Mouse (Mus musculus): Measurements from ENCODE around the gene Ptger1. TPM values are rescaled to one million over a fixed set of nuclear protein-coding genes. Genes with fewer than 3 reads are reported as not detected.

Gene Ptger1
- polyA plus RNA-seq, 1 experiment from 2014 or later: 0.27 TPM

- Histone ChIP-seq H3K27ac (replicated peaks; ENCODE audit: low read depth, low read length) (peak overlapping the region; percentile 62; the same call in 1 of the 2 replicates), H3K4me1 (ENCODE audit: control insufficient read depth, insufficient read depth, low read length) (peaks cover 22% of the 10 kb centered on the region), H3K9me3 (replicated peaks; ENCODE audit: control insufficient read depth, low read length) (no peaks in the 10 kb centered on the region), H3K4me2 (ENCODE audit: low read depth, low read length) (peak overlapping the region; percentile 25), H3K27me3 (ENCODE audit: control insufficient read depth, insufficient read depth, low read length) (no peaks in the 10 kb centered on the region), H3K36me3 (replicated peaks; ENCODE audit: control insufficient read depth, insufficient read depth, low read depth, low read length) (no peaks in the 10 kb centered on the region; the same call in 1 of the 2 replicates), H3K4me3 (ENCODE audit: low read depth, low read length) (no peak overlapping the region), H3K9ac (replicated peaks; ENCODE audit: low read length) (peak overlapping the region; percentile 5; the same call in 1 of the 2 replicates)
- DNase-seq (ENCODE audit: low spot score) (peak; percentile 69), ATAC-seq (replicated peaks; ENCODE audit: insufficient number of reproducible peaks, low FRiP score, low TSS enrichment, low read depth) (peak; percentile 42)
- 9% methylated on average over 22 of the region's 22 CpGs for WGBS
Observed at GRCm38 (mm10) chr8:83660995-83661680, 5.3 kb upstream of the Ptger1 start.

- Histone ChIP-seq H3K4me2 (ENCODE audit: low read depth, low read length) (no peak overlapping the region), H3K27me3 (ENCODE audit: control insufficient read depth, insufficient read depth, low read length) (no peaks in the 10 kb centered on the region; the same call in 1 of the 2 replicates), H3K4me3 (ENCODE audit: low read depth, low read length) (no peak overlapping the region), H3K36me3 (replicated peaks; ENCODE audit: control insufficient read depth, insufficient read depth, low read depth, low read length) (no peaks in the 10 kb centered on the region; the same call in 1 of the 2 replicates), H3K9ac (replicated peaks; ENCODE audit: low read length) (no peak overlapping the region), H3K27ac (replicated peaks; ENCODE audit: low read depth, low read length) (no peak overlapping the region), H3K9me3 (replicated peaks; ENCODE audit: control insufficient read depth, low read length) (no peaks in the 10 kb centered on the region), H3K4me1 (ENCODE audit: control insufficient read depth, insufficient read depth, low read length) (peaks cover 26% of the 10 kb centered on the region)
- ATAC-seq (replicated peaks; ENCODE audit: insufficient number of reproducible peaks, low FRiP score, low TSS enrichment, low read depth) (0 out of 2 replicates have a peak, but pooled peaks have one; percentile 3), DNase-seq (ENCODE audit: low spot score) (peak; percentile 90)
- 13% methylated on average over 4 of the region's 4 CpGs for WGBS
Observed at GRCm38 (mm10) chr8:83662421-83662826, 4.1 kb upstream of the Ptger1 start.

GRCm38 (mm10) chr8:83664096-83664495 is 2.4 kb upstream of the Ptger1 start:
- H3K9me3 ChIP-seq (replicated peaks; ENCODE audit: control insufficient read depth, low read length): no peaks in the 10 kb centered on the region
- no peak overlapping the region for H3K4me2 ChIP-seq (ENCODE audit: low read depth, low read length)
- H3K4me1 ChIP-seq (ENCODE audit: control insufficient read depth, insufficient read depth, low read length): peaks cover 30% of the 10 kb centered on the region
- H3K27me3 ChIP-seq (ENCODE audit: control insufficient read depth, insufficient read depth, low read length): peaks cover 6% of the 10 kb centered on the region
- ATAC-seq (replicated peaks; ENCODE audit: insufficient number of reproducible peaks, low FRiP score, low TSS enrichment, low read depth) (no peak), DNase-seq (ENCODE audit: low spot score) (no peak)
- H3K36me3 ChIP-seq (replicated peaks; ENCODE audit: control insufficient read depth, insufficient read depth, low read depth, low read length): no peaks in the 10 kb centered on the region; the same call in 1 of the 2 replicates
- no peak overlapping the region for H3K9ac ChIP-seq (replicated peaks; ENCODE audit: low read length)
- 88% methylated on average over 13 of the region's 13 CpGs for WGBS
- no peak overlapping the region for H3K4me3 ChIP-seq (ENCODE audit: low read depth, low read length)
- no peak overlapping the region; the same call in 1 of the 2 replicates for H3K27ac ChIP-seq (replicated peaks; ENCODE audit: low read depth, low read length)

- H3K4me1 ChIP-seq (ENCODE audit: control insufficient read depth, insufficient read depth, low read length): peaks cover 30% of the 10 kb centered on the region
- no peak overlapping the region; the same call in 1 of the 2 replicates for H3K9ac ChIP-seq (replicated peaks; ENCODE audit: low read length)
- H3K4me3 ChIP-seq (ENCODE audit: low read depth, low read length): no peak overlapping the region
- WGBS: 41% methylated on average over 2 of the region's 2 CpGs
- H3K4me2 ChIP-seq (ENCODE audit: low read depth, low read length): no peak overlapping the region
- DNase-seq (ENCODE audit: low spot score) (peak; percentile 58), ATAC-seq (replicated peaks; ENCODE audit: insufficient number of reproducible peaks, low FRiP score, low TSS enrichment, low read depth) (no peak)
- peaks cover 6% of the 10 kb centered on the region for H3K27me3 ChIP-seq (ENCODE audit: control insufficient read depth, insufficient read depth, low read length)
- peak overlapping the region; percentile 52; the same call in 1 of the 2 replicates for H3K27ac ChIP-seq (replicated peaks; ENCODE audit: low read depth, low read length)
- no peaks in the 10 kb centered on the region; the same call in 1 of the 2 replicates for H3K36me3 ChIP-seq (replicated peaks; ENCODE audit: control insufficient read depth, insufficient read depth, low read depth, low read length)
- no peaks in the 10 kb centered on the region for H3K9me3 ChIP-seq (replicated peaks; ENCODE audit: control insufficient read depth, low read length)
Observed at GRCm38 (mm10) chr8:83664931-83665625, 1.4 kb upstream of the Ptger1 start.

- ATAC-seq (replicated peaks; ENCODE audit: insufficient number of reproducible peaks, low FRiP score, low TSS enrichment, low read depth): no peak
- 91% methylated on average over 3 of the region's 3 CpGs for WGBS
- Histone ChIP-seq H3K36me3 (replicated peaks; ENCODE audit: control insufficient read depth, insufficient read depth, low read depth, low read length) (no peaks in the 10 kb centered on the region; the same call in none of the 2 replicates), H3K4me2 (ENCODE audit: low read depth, low read length) (no peak overlapping the region), H3K27ac (replicated peaks; ENCODE audit: low read depth, low read length) (no peak overlapping the region), H3K27me3 (ENCODE audit: control insufficient read depth, insufficient read depth, low read length) (peaks cover 6% of the 10 kb centered on the region), H3K9ac (replicated peaks; ENCODE audit: low read length) (no peak overlapping the region), H3K4me3 (ENCODE audit: low read depth, low read length) (no peak overlapping the region), H3K9me3 (replicated peaks; ENCODE audit: control insufficient read depth, low read length) (no peaks in the 10 kb centered on the region), H3K4me1 (ENCODE audit: control insufficient read depth, insufficient read depth, low read length) (peaks cover 20% of the 10 kb centered on the region)
- no peak for DNase-seq (ENCODE audit: low spot score)
Observed at GRCm38 (mm10) chr8:83666866-83667234, 372 bp downstream of the Ptger1 start.

- WGBS: 85% methylated on average over 10 of the region's 10 CpGs
- ATAC-seq (replicated peaks; ENCODE audit: insufficient number of reproducible peaks, low FRiP score, low TSS enrichment, low read depth) (no peak), DNase-seq (ENCODE audit: low spot score) (no peak)
- H3K4me2 ChIP-seq (ENCODE audit: low read depth, low read length): no peak overlapping the region
- peaks cover 6% of the 10 kb centered on the region for H3K27me3 ChIP-seq (ENCODE audit: control insufficient read depth, insufficient read depth, low read length)
- H3K4me3 ChIP-seq (ENCODE audit: low read depth, low read length): no peak overlapping the region
- H3K9me3 ChIP-seq (replicated peaks; ENCODE audit: control insufficient read depth, low read length): no peaks in the 10 kb centered on the region
- H3K9ac ChIP-seq (replicated peaks; ENCODE audit: low read length): no peak overlapping the region
- H3K36me3 ChIP-seq (replicated peaks; ENCODE audit: control insufficient read depth, insufficient read depth, low read depth, low read length): no peaks in the 10 kb centered on the region; the same call in none of the 2 replicates
- H3K27ac ChIP-seq (replicated peaks; ENCODE audit: low read depth, low read length): no peak overlapping the region
- peaks cover 16% of the 10 kb centered on the region for H3K4me1 ChIP-seq (ENCODE audit: control insufficient read depth, insufficient read depth, low read length)
Observed at GRCm38 (mm10) chr8:83667526-83667925, 1.0 kb downstream of the Ptger1 start.

- H3K4me1 ChIP-seq (ENCODE audit: control insufficient read depth, insufficient read depth, low read length): peaks cover 14% of the 10 kb centered on the region
- peak overlapping the region; percentile 64 for H3K4me2 ChIP-seq (ENCODE audit: low read depth, low read length)
- H3K9me3 ChIP-seq (replicated peaks; ENCODE audit: control insufficient read depth, low read length): no peaks in the 10 kb centered on the region
- H3K36me3 ChIP-seq (replicated peaks; ENCODE audit: control insufficient read depth, insufficient read depth, low read depth, low read length): no peaks in the 10 kb centered on the region; the same call in none of the 2 replicates
- ATAC-seq (replicated peaks; ENCODE audit: insufficient number of reproducible peaks, low FRiP score, low TSS enrichment, low read depth): 0 out of 2 replicates have a peak, but pooled peaks have one; percentile 5
- H3K27me3 ChIP-seq (ENCODE audit: control insufficient read depth, insufficient read depth, low read length): peaks cover 6% of the 10 kb centered on the region
- H3K4me3 ChIP-seq (ENCODE audit: low read depth, low read length): peak overlapping the region; percentile 32
- no peak overlapping the region for H3K27ac ChIP-seq (replicated peaks; ENCODE audit: low read depth, low read length)
- 19% methylated on average over 80 of the region's 80 CpGs for WGBS
- DNase-seq (ENCODE audit: low spot score): peak; percentile 87
- peak overlapping the region; percentile 51 for H3K9ac ChIP-seq (replicated peaks; ENCODE audit: low read length)
Observed at GRCm38 (mm10) chr8:83668010-83668916, 1.8 kb downstream of the Ptger1 start.

Measured in embryonic facial prominence, embryonic 11.5 days (tissue).